Mouse (Mus musculus): ENCODE measurements around the gene Eif5.

Gene Eif5

DNA sequence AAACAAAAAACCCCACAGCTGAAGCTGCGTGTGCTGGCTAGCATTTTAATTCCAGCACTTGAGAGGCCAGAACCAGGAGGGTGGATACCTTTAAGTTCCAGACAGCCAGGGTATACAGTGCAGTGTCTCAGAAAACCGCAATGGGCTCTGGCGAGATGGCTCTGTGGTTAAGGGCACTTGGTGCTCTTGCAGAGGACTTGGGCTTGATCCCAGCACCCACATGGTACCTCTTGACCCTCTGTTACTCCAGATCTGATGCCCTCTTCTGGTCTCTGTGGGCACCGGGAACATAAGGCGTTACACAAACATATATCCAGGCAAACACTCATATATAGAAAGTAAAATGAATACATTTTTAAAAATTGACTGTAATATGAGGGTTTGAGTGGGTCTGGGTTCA lies 27.5 kb downstream of the Eif5 start:
- no peak for DNase-seq (ENCODE audit: low spot score)

DNA sequence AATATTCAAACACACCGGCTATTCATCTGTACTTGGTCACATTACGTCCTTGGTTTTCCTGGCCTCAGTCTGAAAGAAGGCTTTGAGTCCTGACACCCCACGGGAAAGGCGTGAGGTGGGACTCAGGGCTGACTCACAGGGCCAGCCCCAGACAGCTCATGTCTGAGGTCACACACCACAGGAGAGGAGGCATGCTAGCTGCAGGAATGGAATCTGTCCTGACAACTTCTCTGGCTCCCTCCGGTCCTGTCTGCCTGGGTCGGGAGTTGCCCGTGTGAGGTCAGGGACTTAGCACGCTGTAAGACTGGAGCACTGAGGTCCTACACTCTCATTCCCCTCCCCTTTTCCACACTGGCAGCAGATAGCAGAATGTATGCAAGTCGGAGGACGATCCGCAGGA lies 31.0 kb downstream of the Eif5 start:
- no peak for DNase-seq (ENCODE audit: low spot score)

DNA sequence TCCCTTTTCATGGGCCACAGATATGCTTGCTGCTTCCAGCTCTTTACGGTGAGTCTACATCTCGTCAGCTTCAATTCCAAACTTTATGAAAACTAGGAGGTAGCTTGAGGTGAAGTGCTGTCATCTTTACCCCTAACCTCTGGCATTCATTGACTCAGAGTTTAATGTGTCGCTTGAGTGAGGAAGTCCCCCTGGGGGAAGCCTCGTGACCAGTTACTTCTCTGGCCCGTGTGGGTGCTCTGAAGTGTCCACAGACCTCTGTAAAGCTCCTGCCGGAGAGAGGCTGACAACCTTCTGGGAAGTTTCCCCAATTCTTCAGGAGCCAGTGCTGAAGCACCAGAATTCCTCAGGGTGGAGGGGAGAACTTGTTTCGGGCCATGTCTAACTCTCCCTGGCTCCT lies 34.6 kb downstream of the Eif5 start:
- DNase-seq (ENCODE audit: low spot score), result no peak

DNA sequence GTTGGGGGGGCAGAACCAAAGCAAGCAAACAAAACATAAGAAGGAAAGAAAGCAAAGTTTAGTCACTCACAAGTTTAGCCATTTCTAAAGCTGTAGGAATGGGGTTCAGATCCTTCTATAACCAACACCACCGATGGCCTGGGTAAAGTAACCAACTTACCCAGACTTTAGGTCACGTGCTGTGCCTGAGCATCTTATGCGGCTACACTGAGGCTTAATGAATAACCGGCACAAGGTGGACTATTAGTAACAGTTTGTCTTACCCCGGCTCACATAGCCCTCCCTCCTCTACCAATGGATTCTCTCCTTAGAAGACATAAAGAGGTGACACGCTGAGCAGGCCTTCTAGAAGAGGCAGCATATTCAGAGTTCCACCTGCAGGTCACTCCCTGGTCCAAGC lies 35.5 kb downstream of the Eif5 start:
- DNase-seq (ENCODE audit: low spot score), result no peak

DNA sequence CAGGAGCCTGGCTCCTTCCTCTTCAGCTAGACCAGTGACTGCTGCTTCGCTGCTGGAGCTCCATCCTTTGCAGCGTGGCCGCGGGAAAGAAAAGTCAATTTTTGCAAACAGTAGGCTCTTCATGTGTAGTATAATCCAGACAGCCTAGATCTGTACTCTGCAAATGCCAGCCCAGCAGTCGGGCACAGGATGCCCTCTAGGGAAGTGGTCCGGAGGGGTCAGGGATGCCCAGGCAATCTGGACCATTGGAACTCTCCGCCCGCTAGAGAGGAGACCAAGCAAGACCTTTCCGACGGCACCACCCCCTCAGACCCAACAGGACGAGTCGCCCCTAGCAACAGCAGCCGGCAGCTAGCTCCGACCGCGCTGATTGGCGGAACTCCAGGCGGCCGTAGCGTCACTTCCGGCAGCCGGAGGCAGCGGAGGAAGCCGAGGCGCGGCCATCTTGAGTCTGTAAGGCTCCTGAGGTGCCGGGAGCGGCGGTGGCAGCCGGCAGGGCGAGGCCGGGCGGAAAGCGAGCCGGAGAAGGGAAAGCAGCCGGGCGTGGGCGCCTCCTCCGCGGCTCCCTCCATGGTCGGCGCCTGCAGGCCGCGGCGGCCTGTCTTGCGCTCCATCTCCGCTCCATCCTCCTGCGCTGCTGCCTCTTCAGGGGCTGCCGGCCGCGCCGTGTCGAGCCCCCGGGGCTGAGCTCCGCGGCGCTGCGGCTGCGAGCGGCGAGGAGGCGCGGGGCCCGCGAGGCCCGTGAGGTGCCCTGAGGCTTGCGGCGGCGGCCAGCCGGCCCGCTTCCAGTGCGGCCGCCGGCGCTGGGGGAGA lies 36.5 kb downstream of the Eif5 start, which contains the start of gene Mark3:
Gene Mark3, plus strand, starts transcription at position 450 of the 813 bp plus-strand sequence.
- peak; percentile 93 for DNase-seq (ENCODE audit: low spot score)

DNA sequence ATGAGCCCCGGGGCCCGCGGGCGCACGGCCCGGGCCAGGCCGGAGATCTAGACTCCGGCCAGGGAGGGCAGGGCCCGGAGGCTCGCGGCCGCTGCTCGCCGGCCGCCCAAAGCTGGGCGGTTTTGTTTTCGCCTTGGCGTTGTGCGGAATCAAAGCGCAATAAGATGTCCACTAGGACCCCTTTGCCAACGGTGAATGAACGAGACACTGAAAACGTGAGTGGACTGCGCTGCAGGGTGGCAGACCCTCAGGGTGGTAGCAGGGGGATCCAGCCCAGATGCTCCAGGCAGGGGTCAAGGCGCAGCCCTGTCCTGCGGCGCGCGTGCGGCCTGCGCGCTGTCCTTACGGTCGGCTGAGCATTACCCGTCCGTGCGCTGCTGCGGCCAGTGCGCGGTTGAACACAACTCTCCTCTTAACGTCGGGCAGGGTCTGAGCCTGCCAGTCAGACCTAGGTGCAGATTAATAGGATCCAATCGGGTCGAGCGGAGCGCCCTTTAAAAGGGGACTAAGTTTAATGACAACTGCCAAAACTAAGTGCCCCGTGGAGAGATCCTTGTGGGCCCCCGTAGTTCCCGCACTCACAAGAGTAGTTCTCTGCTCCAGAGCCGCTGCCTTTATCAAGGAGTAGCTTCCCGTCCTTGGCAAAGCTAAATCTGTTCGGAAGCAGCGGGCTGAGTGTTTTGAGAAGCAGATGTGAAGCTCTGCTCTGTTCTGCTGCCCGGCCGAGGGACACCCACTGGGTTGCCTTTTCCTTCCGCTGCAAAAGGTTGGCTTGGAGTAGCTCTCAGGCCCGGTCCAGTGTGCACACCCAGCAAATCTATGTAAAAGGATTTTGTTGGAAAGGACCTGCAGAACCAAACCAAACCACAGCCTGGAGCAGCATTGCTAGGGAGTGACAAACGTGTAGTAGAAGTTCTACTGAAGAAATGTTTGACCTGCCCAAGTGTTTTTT lies 37.3 kb downstream of the Eif5 start:
- peak; percentile 25 for DNase-seq (ENCODE audit: low spot score)

DNA sequence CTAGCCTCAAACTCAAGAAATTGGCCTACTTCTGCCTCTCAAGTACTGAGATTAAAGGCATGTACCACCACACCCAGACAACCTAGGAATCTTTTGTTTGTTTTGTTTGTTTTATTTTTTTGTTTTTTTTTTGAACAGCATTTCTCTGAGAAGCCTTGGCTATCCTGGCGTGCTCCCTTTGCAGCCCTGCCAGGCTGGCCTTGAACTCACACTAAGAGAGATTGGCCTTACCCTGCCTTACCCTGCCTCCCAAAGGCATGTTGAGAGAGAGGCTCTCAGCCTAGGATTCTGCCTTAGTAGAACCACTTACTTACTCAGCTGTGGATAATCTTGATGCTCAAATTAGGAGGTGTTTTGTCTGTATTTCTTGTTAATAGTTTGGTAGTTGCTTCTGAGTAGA lies 45.2 kb downstream of the Eif5 start:
- DNase-seq (ENCODE audit: low spot score), result no peak

DNA sequence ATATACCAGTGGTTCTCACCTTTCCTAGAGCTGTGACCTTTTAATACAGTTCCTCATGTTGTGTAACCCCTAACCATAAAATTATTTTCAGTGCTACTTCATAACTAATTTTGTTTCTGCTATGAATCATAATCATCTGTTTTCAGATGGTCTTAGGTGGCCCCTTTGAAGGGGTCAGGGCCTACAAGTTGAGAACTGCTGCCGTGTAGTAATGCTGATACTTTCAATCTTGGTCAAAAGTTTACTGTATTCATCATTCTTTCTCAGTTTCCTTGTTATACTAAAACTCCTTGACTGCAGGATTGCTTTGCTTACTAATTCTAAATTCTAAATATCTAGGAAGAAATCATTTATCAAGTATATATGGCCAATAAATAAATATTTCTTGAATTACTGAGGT lies 46.6 kb downstream of the Eif5 start:
- no peak for DNase-seq (ENCODE audit: low spot score)

DNA sequence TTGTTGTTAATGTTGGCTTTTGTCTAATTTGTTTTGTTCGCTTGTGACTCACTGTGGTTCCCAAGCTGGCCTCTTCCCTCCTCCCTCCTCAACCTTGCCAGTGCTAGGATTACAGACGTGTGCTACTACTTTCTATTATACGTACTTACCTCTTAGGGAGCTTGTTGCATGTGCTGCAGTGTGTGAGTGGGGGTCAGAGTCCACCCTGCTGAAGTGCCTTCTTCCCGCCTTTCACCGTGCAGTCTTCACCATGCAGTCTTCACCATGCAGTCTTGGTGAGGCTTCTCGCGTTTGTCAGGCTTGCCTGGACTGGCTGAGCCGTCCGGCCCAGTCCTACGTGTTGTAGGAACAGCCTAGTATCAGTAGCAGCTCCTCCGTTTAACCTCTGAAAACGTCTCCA lies 49.4 kb downstream of the Eif5 start:
- no peak for DNase-seq (ENCODE audit: low spot score)

DNA sequence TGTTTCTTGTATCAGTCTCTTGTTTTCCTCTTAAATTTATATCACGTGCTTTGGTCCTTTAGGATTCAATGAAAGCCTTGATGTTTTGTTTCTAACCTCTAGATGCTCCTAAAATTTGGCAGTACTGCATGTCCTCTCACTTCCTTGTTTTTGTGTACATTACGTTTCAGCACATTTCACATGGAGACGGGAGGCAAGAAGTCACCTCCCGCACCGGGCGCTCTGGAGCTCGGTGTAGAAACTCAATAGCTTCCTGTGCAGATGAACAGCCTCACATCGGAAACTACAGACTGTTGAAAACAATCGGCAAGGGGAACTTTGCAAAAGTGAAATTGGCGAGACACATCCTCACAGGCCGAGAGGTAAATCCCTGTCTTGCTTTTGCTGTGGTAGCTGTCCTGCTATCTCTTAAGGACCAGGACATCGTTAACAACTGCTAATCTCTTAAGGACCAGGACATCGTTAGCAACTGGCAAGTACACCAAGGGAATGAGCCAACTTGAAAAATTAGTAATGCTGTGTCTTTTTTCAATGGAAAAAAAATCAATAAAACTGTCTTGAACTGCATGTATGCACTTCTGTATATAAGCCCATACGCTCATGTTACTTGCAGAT lies 54.7 kb downstream of the Eif5 start:
- no peak for DNase-seq (ENCODE audit: low spot score)

DNA sequence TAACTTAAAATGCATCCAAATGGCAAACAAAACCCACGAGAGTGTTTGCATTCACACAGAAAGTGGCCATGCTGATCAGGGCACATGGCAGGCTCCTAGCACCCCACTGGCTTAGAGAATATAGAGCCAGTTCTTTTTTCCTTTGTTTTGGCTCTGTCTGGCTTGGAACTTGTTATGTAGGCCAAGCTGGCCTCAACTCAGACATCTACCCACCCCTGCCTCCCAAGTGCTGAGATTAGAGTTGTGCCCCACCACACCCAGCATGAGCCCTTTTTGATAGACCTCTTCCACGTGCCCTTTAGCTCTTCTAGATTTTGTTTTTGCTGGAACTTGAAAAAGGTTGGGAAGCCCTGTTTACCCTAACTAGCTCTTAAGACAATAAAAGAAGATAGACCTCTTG lies 56.0 kb downstream of the Eif5 start:
- DNase-seq (ENCODE audit: low spot score), result no peak
